Mouse (Mus musculus) neural tube, embryonic 11.5 days (tissue): Measurements from ENCODE around the gene Babam2. TPM values are rescaled to one million over a fixed set of nuclear protein-coding genes. Genes with fewer than 3 reads are reported as not detected.
A peak's percentile ranks its signal among the peaks of the same experiment; 100 is the strongest.

ENCODE experiments used
- ATAC-seq: fragments of 200-750 bp; cut with Nextera tagmentation; 2 replicates; pipeline ENCODE4 v1.8.0; 2017; ENCODE audit warnings: moderate number of reproducible peaks, mild to moderate bottlenecking, moderate TSS enrichment, moderate library complexity; ENCODE audit not compliant: insufficient read depth, low FRiP score, low TSS enrichment
- DNase-seq: peaks from one replicate; pipeline ENCODE4 v3.0.0-alpha.2; 2015; ENCODE audit warnings: low spot score
- H3K27ac ChIP-seq: fragments of 300-500 bp; sonication (generic); 2 replicates; pipeline ENCODE4 v1.5.1; 2014; ENCODE audit warnings: low read depth, mild to moderate bottlenecking, low read length
- H3K27me3 ChIP-seq: fragments of 300-500 bp; sonication (generic); 2 replicates; pipeline ENCODE4 v1.6.1; 2014; ENCODE audit warnings: mild to moderate bottlenecking, low read length, mixed read lengths; ENCODE audit not compliant: control insufficient read depth, insufficient read depth
- H3K36me3 ChIP-seq: fragments of 300-500 bp; sonication (generic); 2 replicates; pipeline ENCODE4 v1.6.1; 2014; ENCODE audit warnings: mild to moderate bottlenecking, low read length, moderate library complexity, mixed read lengths; ENCODE audit not compliant: control insufficient read depth, insufficient read depth
- H3K4me1 ChIP-seq: fragments of 300-500 bp; sonication (generic); 2 replicates; pipeline ENCODE4 v1.6.1; 2014; ENCODE audit warnings: low read length, mixed read lengths; ENCODE audit not compliant: control insufficient read depth, insufficient read depth
- H3K4me2 ChIP-seq: fragments of 300-500 bp; sonication (generic); 2 replicates; pipeline ENCODE4 v1.6.1; 2014; ENCODE audit warnings: low read depth, mild to moderate bottlenecking, moderate library complexity
- H3K4me3 ChIP-seq: fragments of 300-500 bp; sonication (generic); 2 replicates; pipeline ENCODE4 v1.5.1; 2014; ENCODE audit warnings: low read depth, low read length
- H3K9ac ChIP-seq: fragments of 300-500 bp; sonication (generic); 2 replicates; pipeline ENCODE4 v1.6.1; 2014; ENCODE audit warnings: mild to moderate bottlenecking, low read length
- H3K9me3 ChIP-seq: fragments of 300-500 bp; sonication (generic); 2 replicates; pipeline ENCODE4 v1.6.1; 2016; ENCODE audit warnings: low read length; ENCODE audit not compliant: control insufficient read depth
- WGBS: fragments of 180-500 bp; shearing (Covaris S2); extraction: QIAGEN DNeasy Blood & Tissue Kit; methylation state at CpG from one replicate; pipeline ENCODE4 v1.1.7; 2014; 5-methylcytosine and 5-hydroxymethylcytosine counted together
- microRNA-seq: library from miRNA; unstranded; fragments of <30 nt; microRNA quantifications from one replicate; pipeline ENCODE4, GENCODE M21; 2016
- polyA plus RNA-seq: library from polyadenylated mRNA; unstranded; fragments of >200 nt; fragmentation: Nextera tagmentation; extraction: Ambion mirVana; gene quantifications from 2 replicates; pipeline ENCODE4 v1.2.1, GENCODE M21; 2014

The Babam2 gene
- polyA plus RNA-seq, 1 experiment from 2014 or later = 45.0 TPM

GRCm38 (mm10) chr5:32132971-32133501, 435.6 kb downstream of the Babam2 start:
- no peak for ATAC-seq
- Histone ChIP-seq H3K4me1 (peaks cover 6% of the 10 kb centered on the region; the same call in 1 of the 2 replicates), H3K27me3 (peaks cover 50% of the 10 kb centered on the region), H3K36me3 (no peaks in the 10 kb centered on the region), H3K4me3 (peak overlapping the region; percentile 54), H3K9me3 (no peaks in the 10 kb centered on the region), H3K27ac (0 out of 2 replicates have a peak overlapping the region, but pooled peaks have one; percentile 14), H3K4me2 (peak overlapping the region; percentile 91), H3K9ac (peak overlapping the region; percentile 55)
- WGBS = under 1% methylated on average over 37 of the region's 48 CpGs
- peak; percentile 68 for DNase-seq

GRCm38 (mm10) chr5:32133549-32134004, 436.1 kb downstream of the Babam2 start:
- H3K4me3 ChIP-seq = peak overlapping the region; percentile 54
- peak; percentile 54 for DNase-seq
- H3K4me1 ChIP-seq = peaks cover 6% of the 10 kb centered on the region; the same call in 1 of the 2 replicates
- 0% methylated on average over 20 of the region's 20 CpGs for WGBS
- no peak for ATAC-seq
- H3K27me3 ChIP-seq = peaks cover 50% of the 10 kb centered on the region
- H3K9me3 ChIP-seq = no peaks in the 10 kb centered on the region
- peak overlapping the region; percentile 55 for H3K9ac ChIP-seq
- no peaks in the 10 kb centered on the region for H3K36me3 ChIP-seq
- H3K4me2 ChIP-seq = peak overlapping the region; percentile 91
- H3K27ac ChIP-seq = no peak overlapping the region

GRCm38 (mm10) chr5:32134051-32134732, 436.7 kb downstream of the Babam2 start:
- Histone ChIP-seq H3K4me3 (peak overlapping the region; percentile 54), H3K27ac (no peak overlapping the region), H3K27me3 (peaks cover 52% of the 10 kb centered on the region), H3K4me1 (peaks cover 6% of the 10 kb centered on the region; the same call in 1 of the 2 replicates), H3K4me2 (peak overlapping the region; percentile 94), H3K9me3 (no peaks in the 10 kb centered on the region), H3K36me3 (no peaks in the 10 kb centered on the region), H3K9ac (no peak overlapping the region)
- 3% methylated on average over 21 of the region's 21 CpGs for WGBS
- ATAC-seq (no peak), DNase-seq (no peak)

Small RNA genes within 50 kb of the gene (microRNA-seq; reads per million reads assigned to microRNA genes)
- not detected for gene Mir3473e

Other genes starting within 250 kb of the Babam2 start
- 72.2 and 77.5 TPM in 2 replicates for gene Zfp512, start 245.3 kb upstream of the Babam2 start, polyA plus RNA-seq
- 0.30 TPM in 1 of 2 replicates, not detected in the other for gene 4930548H24Rik, start 211.9 kb upstream of the Babam2 start, polyA plus RNA-seq
- gene Gpn1, start 202.9 kb upstream of the Babam2 start, polyA plus RNA-seq = 74.5 and 74.6 TPM in 2 replicates
- gene Slc4a1ap, start 170.7 kb upstream of the Babam2 start, polyA plus RNA-seq = 30.9 and 35.4 TPM in 2 replicates
- 19.5 and 21.3 TPM in 2 replicates for gene Supt7l, start 169.9 kb upstream of the Babam2 start, polyA plus RNA-seq
- gene Mrpl33, start 100.7 kb upstream of the Babam2 start, polyA plus RNA-seq = 214 and 225 TPM in 2 replicates
- gene Rbks, start 57 bp upstream of the Babam2 start, polyA plus RNA-seq = 3.5 and 3.8 TPM in 2 replicates